Mouse (Mus musculus) ovary, adult 2 months (tissue): ENCODE data around the gene Mup10. TPM values are rescaled to one million over a fixed set of nuclear protein-coding genes. Genes with fewer than 3 reads are reported as not detected.

ENCODE experiments used
- polyA plus RNA-seq: library from polyadenylated mRNA; depleted of rRNA; stranded (reverse); fragments of >200 nt; gene quantifications from 2 replicates; pipeline ENCODE4 v1.2.3, GENCODE M21; 2012; rRNA removed

Gene Mup10
- not detected in 2 replicates for polyA plus RNA-seq

GRCm38 (mm10) chr4:60582099-60582498 is at the start of gene Mup10:
Mup10 (minus strand) TSS chr4:60582199.

Other genes starting within 250 kb of the Mup10 start
- not detected in 2 replicates for gene Mup9, start 160.2 kb downstream of the Mup10 start, polyA plus RNA-seq
- gene Mup1, start 80.2 kb downstream of the Mup10 start, polyA plus RNA-seq, result not detected in 2 replicates
- not detected in 2 replicates for gene Mup11, start 80.2 kb upstream of the Mup10 start, polyA plus RNA-seq
- gene Mup12, start 159.1 kb upstream of the Mup10 start, polyA plus RNA-seq, result not detected in 2 replicates
- not detected in 2 replicates for gene Mup22, start 239.3 kb upstream of the Mup10 start, polyA plus RNA-seq